Comparison of ENCODE assay signal across 12 mouse cellular contexts in genomic region chr17:12204246-12204645, GRCm38 (mm10).
DNase-seq lines count a peak whose midpoint lies in the region; ATAC-seq lines count a peak whose summit lies in the region.
"Had no signal": no experiment of that assay in that cellular context is flagged by ENCODE, and none has a peak within 500 bp of the region (broad histone marks: within the 10 kb centered on the region; RNA-seq: fewer than 3 reads in every experiment).

No protein-coding gene starts in this region.

- H3K27ac ChIP-seq in heart, embryonic 12.5 days (ENCODE audit: poor library complexity, severe bottlenecking), result peak overlapping the region; percentile 73
- peak overlapping the region; percentile 47; the same call in 1 of the 2 replicates for H3K27ac ChIP-seq in limb, embryonic 12.5 days
- H3K27ac ChIP-seq: midbrain, embryonic 13.5 days; neural tube, embryonic 15.5 days had no signal

- WGBS in heart, embryonic 12.5 days, result 70% methylated on average over 3 of the region's 3 CpGs
- WGBS in limb, embryonic 12.5 days, result 65% methylated on average over 3 of the region's 3 CpGs

- DNase-seq in heart, adult 18-20 months, result no peak
- peak; percentile 41 for DNase-seq in thymus, postnatal 4 days
- no peak for DNase-seq in thymus, postnatal 0 days (ENCODE audit: low spot score)
- DNase-seq in lung, postnatal 10 days, result no peak
- no peak for DNase-seq in T-cell, adult 2 months (ENCODE audit: low spot score)
- DNase-seq: lung, adult 2 months had no signal

- no peak overlapping the region for H3K9ac ChIP-seq in heart, embryonic 12.5 days
- H3K9ac ChIP-seq in limb, embryonic 12.5 days (replicated peaks), result no peak overlapping the region
- H3K9ac ChIP-seq: midbrain, embryonic 13.5 days; neural tube, embryonic 15.5 days had no signal

- H3K4me3 ChIP-seq in heart, embryonic 12.5 days, result no peak overlapping the region
- H3K4me3 ChIP-seq in limb, embryonic 12.5 days (replicated peaks), result no peak overlapping the region
- H3K4me3 ChIP-seq: midbrain, embryonic 13.5 days; neural tube, embryonic 15.5 days had no signal

- H3K9me3 ChIP-seq in heart, embryonic 12.5 days (replicated peaks), result no peaks in the 10 kb centered on the region
- H3K9me3 ChIP-seq in limb, embryonic 12.5 days, result no peaks in the 10 kb centered on the region
- H3K9me3 ChIP-seq: midbrain, embryonic 13.5 days; neural tube, embryonic 15.5 days had no signal

- no peak overlapping the region for H3K4me2 ChIP-seq in heart, embryonic 12.5 days
- H3K4me2 ChIP-seq in limb, embryonic 12.5 days, result no peak overlapping the region
- H3K4me2 ChIP-seq: midbrain, embryonic 13.5 days; neural tube, embryonic 15.5 days had no signal

- H3K4me1 ChIP-seq in heart, embryonic 12.5 days (replicated peaks), result peaks cover 45% of the 10 kb centered on the region
- peaks cover 53% of the 10 kb centered on the region for H3K4me1 ChIP-seq in limb, embryonic 12.5 days (replicated peaks)

- no peaks in the 10 kb centered on the region for H3K27me3 ChIP-seq in heart, embryonic 12.5 days (replicated peaks)
- H3K27me3 ChIP-seq in limb, embryonic 12.5 days, result peaks cover 3% of the 10 kb centered on the region; the same call in 1 of the 2 replicates
- H3K27me3 ChIP-seq: midbrain, embryonic 13.5 days; neural tube, embryonic 15.5 days had no signal

- ATAC-seq in heart, embryonic 12.5 days (ENCODE audit: insufficient number of reproducible peaks, low FRiP score), result peak; percentile 19; the same call in 1 of the 2 replicates
- no peak for ATAC-seq in limb, embryonic 12.5 days (ENCODE audit: insufficient number of reproducible peaks, insufficient read depth, low FRiP score, low TSS enrichment, low read depth)
- ATAC-seq in granulocyte monocyte progenitor cell, adult 5-6 weeks (replicated peaks; ENCODE audit: poor library complexity, severe bottlenecking), result no peak
- ATAC-seq: inflammation-experienced regulatory T-cells, adult 6 months had no signal

- no peaks in the 10 kb centered on the region for H3K36me3 ChIP-seq in heart, embryonic 12.5 days
- H3K36me3 ChIP-seq in limb, embryonic 12.5 days, result peaks cover 15% of the 10 kb centered on the region; the same call in 1 of the 2 replicates
- H3K36me3 ChIP-seq: neural tube, embryonic 15.5 days had no signal
